Mouse (Mus musculus) liver, embryonic 14.5 days (tissue): ENCODE data around the gene Agps.

Experiments
- CTCF ChIP-seq: IDR thresholded peaks from 2 replicates; pipeline ENCODE4 v1.5.1; 2016; ENCODE audit warnings: antibody characterized with exemption, low read depth, control low read depth
- EP300 ChIP-seq: IDR thresholded peaks from 2 replicates; pipeline ENCODE4 v1.6.1; 2016; ENCODE audit warnings: antibody characterized with exemption, low read depth

DNA sequence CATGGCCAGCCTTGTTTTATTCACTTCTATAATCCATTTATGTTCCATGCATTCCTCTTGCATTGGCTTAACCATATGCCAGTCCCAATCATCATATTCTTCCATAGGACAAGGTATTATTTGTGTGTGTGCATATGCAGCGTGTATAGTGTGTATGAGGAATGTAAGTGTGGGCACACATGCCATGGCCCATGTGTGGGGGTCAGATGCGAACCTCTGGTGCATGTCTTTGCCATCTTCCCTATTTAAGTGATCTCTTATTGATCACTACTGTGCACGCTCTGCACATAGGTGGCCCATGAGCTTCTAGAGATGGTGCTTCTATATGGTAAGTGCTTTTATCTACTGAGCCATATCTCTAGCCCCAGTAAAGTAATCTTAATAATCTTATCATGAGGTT lies 12.2 kb upstream of the Agps start:
- TF ChIP-seq CTCF (no peak), EP300 (no peak)
